Mouse (Mus musculus): Measurements from ENCODE around the gene Helz.
A peak's percentile ranks its signal among the peaks of the same experiment; 100 is the strongest.

Gene Helz

GRCm38 (mm10) chr11:107724603-107725002 lies 176.9 kb downstream of the Helz start:
- DNase-seq (ENCODE audit: low spot score in 2 of 2): no peak

GRCm38 (mm10) chr11:107728073-107728863 lies 180.5 kb downstream of the Helz start:
- DNase-seq (ENCODE audit: low spot score in 2 of 2): no peak

- DNase-seq (ENCODE audit: low spot score in 2 of 2): no peak
These were observed 181.4 kb downstream of the Helz start for GRCm38 (mm10) chr11:107729141-107729540.

- peak in 1 of 2 experiments; percentile 48 for DNase-seq (ENCODE audit: low spot score in 2 of 2)
These were observed 183.2 kb downstream of the Helz start for GRCm38 (mm10) chr11:107730940-107731339.

DNA sequence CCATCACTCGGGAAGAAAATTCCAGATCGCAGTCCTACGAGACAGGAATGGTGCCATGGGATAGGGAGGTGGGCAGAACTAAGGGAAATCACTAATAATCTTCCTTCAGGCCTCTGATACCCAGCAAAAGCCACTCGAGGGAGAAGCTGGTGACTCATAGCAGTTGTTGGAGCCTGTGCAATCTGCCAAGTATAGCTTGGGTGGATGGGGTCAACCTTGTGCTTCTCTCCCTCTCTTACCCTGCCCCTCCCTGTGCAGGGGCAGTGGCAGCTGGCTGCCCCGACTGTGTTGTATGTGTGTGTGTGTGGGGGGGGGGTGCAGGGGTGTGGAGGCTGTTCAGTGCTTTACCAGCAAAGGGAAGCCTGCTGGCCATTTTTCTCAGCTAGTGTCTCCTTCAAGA lies 183.8 kb downstream of the Helz start:
- DNase-seq (ENCODE audit: low spot score in 2 of 2): no peak

DNA sequence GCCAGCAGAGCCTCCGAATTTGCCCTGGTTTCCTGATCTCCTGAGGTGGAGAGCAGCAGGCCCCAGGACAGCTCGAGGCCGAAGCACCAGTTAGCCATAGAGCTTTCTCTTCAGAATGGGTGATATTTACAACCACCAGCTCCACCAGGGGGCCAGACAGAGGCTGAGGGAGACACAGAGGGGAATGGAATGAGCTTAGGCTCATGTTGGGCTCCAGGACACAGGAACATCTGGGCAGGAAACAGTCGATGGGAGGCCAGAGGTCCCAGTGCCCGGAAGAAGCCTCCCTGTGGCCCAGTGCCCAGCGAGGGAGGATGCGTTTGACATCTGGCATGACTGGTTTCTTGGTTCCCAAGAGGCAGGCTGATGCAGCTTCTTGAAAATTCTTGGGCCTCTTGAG lies 186.4 kb downstream of the Helz start:
- DNase-seq (ENCODE audit: low spot score in 2 of 2): no peak

- no peak for DNase-seq (ENCODE audit: low spot score in 2 of 2)
These were observed 190.2 kb downstream of the Helz start for GRCm38 (mm10) chr11:107737886-107738285.

- no peak for DNase-seq (ENCODE audit: low spot score in 2 of 2)
These were observed 190.8 kb downstream of the Helz start for GRCm38 (mm10) chr11:107738418-107739099.

GRCm38 (mm10) chr11:107743100-107743499 lies 195.4 kb downstream of the Helz start:
- no peak for DNase-seq (ENCODE audit: low spot score in 2 of 2)

Data from frontal cortex, postnatal 36 days (tissue).